Mouse (Mus musculus) hindbrain, embryonic 13.5 days (tissue): ENCODE results near the gene Cirbp. TPM values are rescaled to one million over a fixed set of nuclear protein-coding genes. Genes with fewer than 3 reads are reported as not detected.

Source experiments
- ATAC-seq: fragments of 200-750 bp; cut with Nextera tagmentation; 2 replicates; pipeline ENCODE4 v1.8.0; 2017; ENCODE audit warnings: moderate TSS enrichment; ENCODE audit not compliant: low FRiP score
- H3K27ac ChIP-seq: fragments of 300-500 bp; sonication (generic); 2 replicates; pipeline ENCODE4 v1.5.1; 2015; ENCODE audit warnings: inconsistent platforms, mild to moderate bottlenecking, moderate library complexity
- H3K27me3 ChIP-seq: fragments of 300-500 bp; sonication (generic); 2 replicates; pipeline ENCODE4 v1.6.1; 2015; ENCODE audit warnings: mild to moderate bottlenecking, inconsistent platforms
- H3K36me3 ChIP-seq: fragments of 300-500 bp; sonication (generic); 2 replicates; pipeline ENCODE4 v1.6.1; 2015; ENCODE audit warnings: mild to moderate bottlenecking, inconsistent platforms
- H3K4me1 ChIP-seq: fragments of 300-500 bp; sonication (generic); replicated peaks from 2 replicates; pipeline ENCODE4 v1.6.1; 2015; ENCODE audit warnings: inconsistent platforms
- H3K4me2 ChIP-seq: fragments of 300-500 bp; sonication (generic); 2 replicates; pipeline ENCODE4 v1.6.1; 2015; ENCODE audit warnings: inconsistent platforms, mild to moderate bottlenecking, moderate library complexity
- H3K4me3 ChIP-seq: fragments of 300-500 bp; sonication (generic); 2 replicates; pipeline ENCODE4 v1.5.1; 2015; ENCODE audit warnings: mild to moderate bottlenecking, inconsistent platforms
- H3K9ac ChIP-seq: fragments of 300-500 bp; sonication (generic); 2 replicates; pipeline ENCODE4 v1.6.1; 2015; ENCODE audit warnings: mild to moderate bottlenecking, inconsistent platforms
- H3K9me3 ChIP-seq: fragments of 300-500 bp; sonication (generic); 2 replicates; pipeline ENCODE4 v1.6.1; 2016; ENCODE audit warnings: inconsistent platforms
- WGBS: fragments of 180-500 bp; shearing (Covaris S2); methylation state at CpG from one replicate; pipeline ENCODE4 v1.1.7; 2015; 5-methylcytosine and 5-hydroxymethylcytosine counted together
- polyA plus RNA-seq: library from polyadenylated mRNA; unstranded; fragments of >200 nt; fragmentation: Nextera tagmentation; extraction: Ambion mirVana; gene quantifications from 2 replicates; pipeline ENCODE4 v1.2.1, GENCODE M21; 2015

Cirbp gene
- polyA plus RNA-seq, 1 experiment from 2014 or later: 364 TPM

DNA sequence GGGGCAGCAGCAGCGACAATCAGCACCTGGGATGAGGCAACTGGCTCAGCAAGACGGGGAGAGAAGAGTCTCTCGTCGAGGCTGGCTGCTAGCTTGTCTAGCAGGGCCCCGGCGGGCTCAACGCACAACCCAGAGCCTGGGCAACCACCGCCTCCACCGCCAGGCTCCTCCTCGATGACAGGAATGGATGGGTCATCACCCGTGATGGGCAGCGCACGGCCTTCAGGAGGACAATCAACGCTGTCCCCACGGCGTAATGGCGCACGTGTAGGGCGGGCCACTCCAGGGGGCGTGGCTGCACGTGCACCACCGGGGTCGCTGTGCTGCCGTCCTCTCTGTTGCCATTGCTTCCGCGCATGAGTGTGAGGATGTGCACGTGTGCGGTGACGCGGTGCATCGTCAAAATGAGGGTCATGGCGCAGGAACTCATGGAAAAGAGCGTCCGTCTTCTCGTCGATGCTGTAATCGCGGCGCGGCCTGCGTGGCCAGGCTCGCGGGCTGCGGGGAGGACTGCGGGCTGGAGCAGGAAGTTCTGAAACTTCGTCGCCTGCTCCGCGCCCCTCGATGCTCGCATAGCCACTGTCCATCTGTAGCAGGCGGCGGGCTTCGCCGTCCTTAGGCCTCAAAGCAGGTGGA is 34.4 kb upstream of the Cirbp start:
- H3K36me3 ChIP-seq: peaks cover 100% of the 10 kb centered on the region

DNA sequence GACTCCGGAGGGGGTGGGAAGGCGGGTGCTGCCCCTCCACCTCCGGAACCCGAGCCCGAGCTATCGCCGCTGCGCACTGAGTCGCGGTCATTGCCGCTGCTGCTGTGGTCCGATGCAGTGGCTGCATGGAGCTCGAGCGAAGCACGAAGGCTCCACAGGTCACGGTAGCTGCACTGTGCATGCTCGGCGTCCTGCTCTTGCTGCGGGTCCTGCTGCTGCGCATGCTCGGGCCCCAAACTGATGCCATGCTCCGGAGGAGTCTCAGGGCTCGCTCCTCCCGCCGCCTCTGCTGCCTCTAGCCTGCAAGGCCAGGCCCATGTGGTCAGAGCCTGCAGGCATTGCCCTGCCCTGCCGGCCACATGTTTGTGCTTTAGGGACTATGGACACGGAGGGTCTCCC is 33.8 kb upstream of the Cirbp start:
- Histone ChIP-seq H3K4me1 (peaks cover 32% of the 10 kb centered on the region), H3K4me3 (peak overlapping the region; percentile 9), H3K9me3 (no peaks in the 10 kb centered on the region), H3K27me3 (peaks cover 30% of the 10 kb centered on the region), H3K9ac (peak overlapping the region; percentile 49), H3K27ac (peak overlapping the region; percentile 13; the same call in 1 of the 2 replicates), H3K4me2 (peak overlapping the region; percentile 23), H3K36me3 (peaks cover 97% of the 10 kb centered on the region)
- ATAC-seq: no peak
- 34% methylated on average over 27 of the region's 27 CpGs for WGBS

More for the DNA sequence above, 34.4 kb upstream of the Cirbp start:
- peak overlapping the region; percentile 23 for H3K4me2 ChIP-seq
- ATAC-seq: peak; percentile 34; the same call in 1 of the 2 replicates
- peak overlapping the region; percentile 9 for H3K4me3 ChIP-seq
- H3K4me1 ChIP-seq: peaks cover 27% of the 10 kb centered on the region
- peaks cover 25% of the 10 kb centered on the region for H3K27me3 ChIP-seq
- H3K9me3 ChIP-seq: no peaks in the 10 kb centered on the region
- WGBS: 8% methylated on average over 55 of the region's 55 CpGs
- H3K9ac ChIP-seq: peak overlapping the region; percentile 49
- H3K27ac ChIP-seq: peak overlapping the region; percentile 13; the same call in 1 of the 2 replicates

DNA sequence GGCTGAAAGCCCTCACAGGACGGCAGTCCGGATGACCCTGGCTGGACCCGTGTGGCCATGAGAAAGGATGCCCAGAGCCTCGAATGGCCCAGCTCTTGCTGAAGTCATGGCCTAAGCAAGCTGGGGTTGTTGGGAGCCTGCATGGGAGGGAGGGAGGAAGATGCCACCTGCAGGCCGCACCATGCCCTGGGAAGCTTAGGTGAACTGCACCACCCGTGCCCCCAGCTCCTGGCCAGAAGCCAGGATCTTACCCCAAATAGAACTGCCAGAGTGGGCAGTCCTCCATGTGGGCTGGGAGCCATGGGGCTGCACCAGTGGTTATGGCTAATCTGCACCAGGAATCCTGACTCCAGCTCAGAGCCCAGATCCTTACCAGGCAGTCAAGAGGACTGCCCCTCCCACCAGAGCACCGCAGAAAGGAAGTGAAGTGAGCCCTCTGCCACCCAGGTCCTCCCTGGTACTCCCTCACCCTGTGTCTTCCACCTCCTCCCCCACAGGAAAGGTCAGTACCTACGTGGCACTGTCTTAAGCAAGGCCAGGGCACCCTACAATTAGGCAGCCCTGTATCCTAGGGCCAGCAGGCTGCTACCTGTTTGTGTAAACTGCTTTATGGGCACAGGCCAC is 32.4 kb upstream of the Cirbp start:
- peaks cover 46% of the 10 kb centered on the region for H3K4me1 ChIP-seq
- no peak overlapping the region for H3K4me2 ChIP-seq
- H3K9me3 ChIP-seq: no peaks in the 10 kb centered on the region
- H3K9ac ChIP-seq: no peak overlapping the region
- H3K27me3 ChIP-seq: peaks cover 32% of the 10 kb centered on the region
- H3K36me3 ChIP-seq: peaks cover 83% of the 10 kb centered on the region
- no peak overlapping the region for H3K4me3 ChIP-seq
- WGBS: 81% methylated on average over 8 of the region's 8 CpGs
- no peak overlapping the region for H3K27ac ChIP-seq
- no peak for ATAC-seq

DNA sequence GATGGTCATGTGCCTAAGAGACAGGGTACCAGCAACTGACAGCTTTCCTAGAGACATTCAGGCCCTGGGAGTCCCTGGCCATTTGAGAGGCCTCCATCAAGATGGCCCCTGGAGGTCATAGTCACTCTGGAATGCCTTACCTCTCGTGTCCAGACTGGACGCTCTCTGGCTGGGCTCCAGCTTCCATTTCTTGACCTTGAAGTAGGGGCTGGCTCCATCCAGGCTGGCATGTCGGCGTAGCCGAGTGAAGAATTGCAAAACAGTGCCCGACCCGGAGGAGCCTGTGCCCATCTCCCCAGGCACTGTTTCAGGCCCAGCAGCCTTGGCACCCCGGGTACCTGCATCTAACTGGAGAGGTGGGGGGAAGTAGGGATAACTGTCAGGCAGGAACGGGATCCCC is 31.4 kb upstream of the Cirbp start:
- H3K9me3 ChIP-seq: no peaks in the 10 kb centered on the region
- no peak overlapping the region for H3K9ac ChIP-seq
- peaks cover 72% of the 10 kb centered on the region for H3K36me3 ChIP-seq
- ATAC-seq: no peak
- H3K4me1 ChIP-seq: peaks cover 50% of the 10 kb centered on the region
- WGBS: 91% methylated on average over 9 of the region's 9 CpGs
- peaks cover 32% of the 10 kb centered on the region for H3K27me3 ChIP-seq
- no peak overlapping the region for H3K4me2 ChIP-seq
- H3K4me3 ChIP-seq: no peak overlapping the region
- no peak overlapping the region for H3K27ac ChIP-seq

DNA sequence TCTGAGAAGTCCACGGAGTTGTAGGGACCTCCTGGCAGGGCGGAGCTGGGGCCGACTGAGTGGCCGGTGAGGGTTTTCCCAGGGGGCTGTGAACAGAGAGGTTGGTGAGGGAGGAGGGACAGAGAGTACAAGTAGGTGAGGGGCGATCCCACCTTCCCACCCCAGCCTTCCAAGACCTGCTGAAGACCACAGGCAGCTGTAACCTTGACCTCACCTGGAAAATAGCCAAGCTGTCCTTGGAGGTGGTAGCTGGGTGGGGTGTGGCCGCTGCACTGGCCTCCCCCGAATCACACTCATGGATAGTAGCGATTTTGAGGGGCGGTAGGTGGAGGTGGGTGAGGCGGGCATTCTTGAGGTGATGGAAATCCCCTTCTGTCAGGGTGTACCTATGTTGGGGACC is 30.6 kb upstream of the Cirbp start:
- peaks cover 54% of the 10 kb centered on the region for H3K4me1 ChIP-seq
- peaks cover 65% of the 10 kb centered on the region for H3K36me3 ChIP-seq
- no peak overlapping the region for H3K4me3 ChIP-seq
- no peak for ATAC-seq
- 88% methylated on average over 10 of the region's 10 CpGs for WGBS
- H3K9me3 ChIP-seq: no peaks in the 10 kb centered on the region
- H3K9ac ChIP-seq: no peak overlapping the region
- H3K27me3 ChIP-seq: peaks cover 29% of the 10 kb centered on the region
- no peak overlapping the region for H3K4me2 ChIP-seq
- H3K27ac ChIP-seq: no peak overlapping the region

DNA sequence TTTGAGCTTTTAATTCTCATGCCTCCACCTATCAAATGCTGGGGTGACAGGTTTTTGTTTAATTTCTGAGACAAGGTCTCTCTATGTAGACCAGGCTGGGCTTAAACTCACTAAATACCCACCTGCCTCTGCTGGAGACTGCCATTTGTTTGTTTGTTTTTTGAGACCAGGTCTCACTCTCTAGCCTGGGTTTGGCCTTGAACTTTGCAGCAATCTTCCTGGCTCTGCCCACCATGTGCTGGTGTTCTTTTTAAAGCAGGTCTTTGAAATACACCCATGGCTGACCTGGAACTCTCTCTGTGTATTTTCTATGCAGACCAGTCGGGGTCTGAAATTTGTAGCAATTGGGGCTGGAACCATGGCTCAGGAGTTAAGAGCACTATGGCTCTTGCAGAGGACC is 30.1 kb upstream of the Cirbp start:
- Histone ChIP-seq H3K4me2 (peak overlapping the region; percentile 93; the same call in 1 of the 2 replicates), H3K36me3 (peaks cover 60% of the 10 kb centered on the region), H3K27me3 (peaks cover 29% of the 10 kb centered on the region), H3K27ac (no peak overlapping the region), H3K4me3 (peak overlapping the region; percentile 82; the same call in 1 of the 2 replicates), H3K9ac (no peak overlapping the region), H3K9me3 (no peaks in the 10 kb centered on the region), H3K4me1 (peaks cover 57% of the 10 kb centered on the region)
- WGBS: 97% methylated on average over 1 of the region's 1 CpGs
- no peak for ATAC-seq

DNA sequence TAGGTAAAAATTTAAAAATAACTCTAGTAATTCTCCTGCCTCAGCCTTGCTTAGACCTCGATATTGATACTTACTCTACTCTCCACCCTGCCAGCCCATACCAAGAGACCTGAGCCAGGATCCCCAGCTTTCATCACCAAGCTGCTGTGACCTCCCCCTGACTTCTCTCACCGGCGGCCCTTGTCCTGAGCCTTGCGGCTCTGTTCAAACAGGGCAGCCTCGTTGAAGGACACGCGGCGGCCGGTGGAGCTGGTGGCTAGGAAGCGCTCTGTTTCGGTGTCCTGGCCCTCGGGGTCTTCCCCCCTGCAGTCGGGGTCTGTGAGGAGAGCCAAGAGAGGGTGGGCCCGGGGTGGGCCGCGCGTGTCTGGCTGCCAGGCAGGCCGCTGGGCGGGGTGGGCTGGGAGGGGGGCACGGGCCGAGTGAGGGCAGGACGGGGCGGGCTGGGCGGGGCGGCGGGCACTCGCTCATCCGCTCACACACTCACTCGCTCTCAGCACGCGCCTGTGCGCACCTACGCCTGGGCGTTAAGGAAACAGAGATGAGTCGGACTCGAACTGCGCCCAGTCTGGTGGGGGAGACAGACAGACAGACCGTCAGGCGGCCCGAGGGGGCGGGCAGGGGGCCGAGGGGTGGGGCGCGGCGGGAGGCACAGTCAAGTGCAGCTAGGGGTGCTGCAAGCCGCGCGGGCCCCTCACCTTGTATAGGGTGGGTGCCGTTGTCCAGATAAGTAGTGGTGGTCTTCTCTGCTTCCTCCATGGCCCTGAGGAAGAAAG is 29.4 kb upstream of the Cirbp start:
- WGBS: 14% methylated on average over 35 of the region's 49 CpGs
- Histone ChIP-seq H3K4me3 (peak overlapping the region; percentile 82), H3K36me3 (peaks cover 53% of the 10 kb centered on the region), H3K4me2 (peak overlapping the region; percentile 93), H3K27me3 (peaks cover 29% of the 10 kb centered on the region), H3K27ac (peak overlapping the region; percentile 98), H3K9ac (peak overlapping the region; percentile 97), H3K9me3 (no peaks in the 10 kb centered on the region), H3K4me1 (peaks cover 60% of the 10 kb centered on the region)
- ATAC-seq: no peak

DNA sequence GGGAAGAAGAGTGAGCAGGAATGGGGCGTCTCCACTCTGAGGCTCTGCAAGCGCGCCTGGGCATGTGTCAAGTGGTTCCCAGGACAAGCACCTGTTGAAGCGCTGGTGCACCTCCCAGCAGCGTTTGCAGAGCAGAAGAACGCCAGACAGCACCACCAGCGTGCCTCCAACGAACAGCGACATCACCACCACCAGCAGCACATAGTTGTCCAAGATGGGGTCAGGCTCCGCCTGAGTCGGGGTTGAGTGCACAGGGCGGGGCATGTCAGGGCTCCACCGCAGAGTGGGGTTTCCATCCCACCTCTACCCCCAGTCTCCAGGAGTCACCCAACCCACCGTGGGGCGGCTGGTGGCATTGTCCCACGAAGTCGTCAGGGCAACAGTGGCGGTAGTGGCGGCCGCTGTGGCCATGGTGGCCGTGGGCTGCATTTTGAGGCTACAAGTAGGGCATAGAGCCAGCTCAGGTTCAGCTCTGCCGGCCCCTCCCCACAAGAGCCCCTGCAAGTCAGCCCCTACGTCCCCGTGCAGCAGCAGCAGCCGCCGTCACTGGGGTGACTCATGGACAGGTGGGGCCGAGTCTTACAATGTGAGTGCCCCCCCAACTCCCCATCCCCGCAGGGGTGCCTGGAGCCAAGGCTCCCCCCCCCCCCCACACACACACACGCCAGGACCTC is 28.7 kb upstream of the Cirbp start:
- peaks cover 27% of the 10 kb centered on the region for H3K27me3 ChIP-seq
- no peak for ATAC-seq
- peaks cover 46% of the 10 kb centered on the region for H3K36me3 ChIP-seq
- peak overlapping the region; percentile 97 for H3K9ac ChIP-seq
- peak overlapping the region; percentile 93 for H3K4me2 ChIP-seq
- peaks cover 58% of the 10 kb centered on the region for H3K4me1 ChIP-seq
- 5% methylated on average over 27 of the region's 29 CpGs for WGBS
- peak overlapping the region; percentile 98 for H3K27ac ChIP-seq
- H3K9me3 ChIP-seq: no peaks in the 10 kb centered on the region
- peak overlapping the region; percentile 82 for H3K4me3 ChIP-seq

DNA sequence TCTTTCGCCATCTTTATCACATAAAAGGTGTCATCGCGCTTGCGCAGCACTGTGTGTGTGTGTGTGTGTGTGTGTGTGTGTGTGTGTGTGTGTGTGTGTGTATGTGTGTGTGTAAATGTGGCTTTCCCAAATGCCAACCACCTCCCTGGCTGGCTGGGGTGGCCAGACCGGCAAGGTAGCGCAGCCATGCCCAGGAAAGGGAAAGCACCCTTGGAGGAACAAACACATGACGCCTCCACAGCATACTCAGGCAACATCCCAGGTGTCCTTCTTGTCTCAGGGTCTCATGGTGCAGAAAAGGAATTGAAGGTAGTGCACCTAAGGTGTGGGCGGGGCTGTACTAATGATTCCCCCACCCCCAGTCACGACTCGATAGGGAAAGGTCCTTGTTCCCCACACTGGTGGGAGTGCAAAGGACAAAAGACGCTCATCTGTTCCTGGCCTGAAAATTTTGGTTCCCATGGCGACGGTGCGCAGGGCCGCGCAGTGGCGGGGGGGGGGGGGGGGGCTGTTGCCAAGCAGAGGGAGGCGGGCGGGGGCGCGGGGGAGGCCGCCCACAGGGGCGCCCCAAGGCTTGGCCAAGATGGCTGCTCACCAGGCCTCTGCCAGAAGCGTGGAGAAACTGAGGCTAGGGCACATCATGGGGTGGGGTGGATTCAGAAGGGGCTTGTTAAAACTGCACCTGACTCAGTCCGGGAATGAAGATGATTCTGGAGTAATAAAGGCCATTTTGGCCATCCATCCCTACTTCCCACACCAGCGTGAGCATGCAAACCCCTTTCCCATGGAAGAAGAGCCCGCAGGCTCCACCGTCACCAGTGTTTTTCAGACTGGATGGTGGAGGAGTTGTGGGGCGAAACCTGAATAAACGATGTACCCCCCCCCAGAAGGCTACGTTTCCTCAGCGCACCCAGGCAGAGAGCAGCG is 27.9 kb upstream of the Cirbp start:
- peaks cover 25% of the 10 kb centered on the region for H3K27me3 ChIP-seq
- peak overlapping the region; percentile 93 for H3K4me2 ChIP-seq
- H3K9ac ChIP-seq: peak overlapping the region; percentile 97
- 3% methylated on average over 25 of the region's 33 CpGs for WGBS
- peak overlapping the region; percentile 98 for H3K27ac ChIP-seq
- H3K4me1 ChIP-seq: peaks cover 60% of the 10 kb centered on the region
- H3K4me3 ChIP-seq: peak overlapping the region; percentile 82
- H3K9me3 ChIP-seq: no peaks in the 10 kb centered on the region
- H3K36me3 ChIP-seq: peaks cover 38% of the 10 kb centered on the region
- no peak for ATAC-seq

DNA sequence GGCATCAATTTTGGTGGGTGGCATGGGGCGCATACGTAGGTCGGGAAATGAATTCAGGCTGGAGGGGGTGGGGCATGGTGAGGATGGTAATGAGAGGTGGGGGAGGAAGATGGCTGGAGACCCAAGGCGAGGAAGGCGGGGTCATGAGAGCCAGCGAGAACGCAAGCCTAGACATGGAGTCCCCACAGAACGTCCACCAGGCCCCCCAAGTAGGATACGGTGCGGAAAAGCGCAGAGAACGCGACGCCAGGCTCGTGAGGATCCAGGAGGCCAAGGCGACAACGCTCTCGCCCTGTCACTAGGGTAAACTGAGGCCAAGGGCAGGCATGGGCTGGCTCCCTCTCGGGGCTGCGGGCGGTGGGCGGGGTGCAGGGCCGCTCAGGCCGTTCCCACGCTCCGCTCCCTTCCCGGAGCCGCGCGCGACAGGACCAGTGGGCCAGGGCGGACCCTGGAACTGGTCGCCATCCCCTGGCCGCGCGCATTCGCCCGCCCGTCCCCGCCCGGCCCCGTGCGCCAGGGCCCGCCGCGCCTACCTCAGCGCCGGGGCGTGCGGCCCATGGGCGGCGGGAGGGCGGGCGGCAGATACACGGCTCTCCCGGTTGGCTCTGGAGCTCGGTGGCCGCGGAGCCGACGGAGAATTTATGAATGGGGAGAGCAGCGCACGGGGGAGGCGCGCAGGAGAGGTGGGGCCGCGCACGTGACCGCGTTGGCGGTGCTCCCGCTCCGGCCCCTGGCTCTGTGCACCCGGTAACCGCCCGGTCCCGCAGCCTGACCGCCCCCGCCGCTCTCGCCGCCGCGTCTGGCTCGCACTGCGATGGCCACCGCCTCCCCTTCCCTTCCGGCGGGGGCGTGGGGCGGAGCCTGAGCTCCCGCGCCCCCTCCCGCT is 27.0 kb upstream of the Cirbp start, which contains the start of gene Atp5d:
Gene Atp5d (plus strand): TSS at position 80 of the 886 bp plus-strand sequence.
- peaks cover 33% of the 10 kb centered on the region for H3K36me3 ChIP-seq
- peak within 1 kb of the TSS; percentile 82 for H3K4me3 ChIP-seq
- H3K9ac ChIP-seq: peak within 1 kb of the TSS; percentile 97
- peaks cover 25% of the 10 kb centered on the region for H3K27me3 ChIP-seq
- no peaks in the 10 kb centered on the region for H3K9me3 ChIP-seq
- H3K4me1 ChIP-seq: peaks cover 63% of the 10 kb centered on the region
- 0% methylated on average over 77 of the region's 94 CpGs for WGBS
- peak within 1 kb of the TSS; percentile 98 for H3K27ac ChIP-seq
- ATAC-seq: peak; percentile 12
- peak within 1 kb of the TSS; percentile 93 for H3K4me2 ChIP-seq
